Mouse (Mus musculus): Measurements from ENCODE around the gene Vegfb. TPM values are rescaled to one million over a fixed set of nuclear protein-coding genes. Genes with fewer than 3 reads are reported as not detected.
A peak's percentile ranks its signal among the peaks of the same experiment; 100 is the strongest.

Vegfb gene
- polyA plus RNA-seq, 1 experiment = 68.5 TPM

- TF ChIP-seq GATA1 (IDR thresholded peaks at IDR 0.05; ENCODE audit: borderline replicate concordance, low read length) (no peak), FLI1 (IDR thresholded peaks at IDR 0.05; ENCODE audit: low read length) (no peak)
- peaks cover 86% of the 10 kb centered on the region for H3K36me3 ChIP-seq (replicated peaks; ENCODE audit: low read length)
These were observed 25.0 kb upstream of the Vegfb start for GRCm38 (mm10) chr19:7012426-7012825.

GRCm38 (mm10) chr19:7006892-7007593 lies 19.6 kb upstream of the Vegfb start:
- H3K4me1 ChIP-seq = peaks cover 87% of the 10 kb centered on the region
- no peaks in the 10 kb centered on the region for H3K9me3 ChIP-seq
- peaks cover 87% of the 10 kb centered on the region for H3K36me3 ChIP-seq (replicated peaks; ENCODE audit: low read length)
- H3K27me3 ChIP-seq (replicated peaks) = no peaks in the 10 kb centered on the region
- H3K4me3 ChIP-seq (replicated peaks) = peak overlapping the region; percentile 56
- TF ChIP-seq FLI1 (IDR thresholded peaks at IDR 0.05; ENCODE audit: low read length) = no peak
- TF ChIP-seq GATA1 (IDR thresholded peaks at IDR 0.05; ENCODE audit: borderline replicate concordance, low read length) = no peak

More at GRCm38 (mm10) chr19:7012426-7012825, 25.0 kb upstream of the Vegfb start:
- Histone ChIP-seq H3K4me1 (peaks cover 87% of the 10 kb centered on the region), H3K9me3 (no peaks in the 10 kb centered on the region), H3K4me3 (replicated peaks) (peak overlapping the region; percentile 89), H3K27me3 (replicated peaks) (no peaks in the 10 kb centered on the region)

- no peak for TF ChIP-seq FLI1 (IDR thresholded peaks at IDR 0.05; ENCODE audit: low read length)
- TF ChIP-seq GATA1 (IDR thresholded peaks at IDR 0.05; ENCODE audit: borderline replicate concordance, low read length) = no peak
- Histone ChIP-seq H3K36me3 (replicated peaks; ENCODE audit: low read length) (peaks cover 72% of the 10 kb centered on the region), H3K27me3 (replicated peaks) (no peaks in the 10 kb centered on the region), H3K4me3 (replicated peaks) (no peak overlapping the region), H3K4me1 (peaks cover 98% of the 10 kb centered on the region), H3K9me3 (no peaks in the 10 kb centered on the region)
These were observed 12.1 kb upstream of the Vegfb start for GRCm38 (mm10) chr19:6999360-7000063.

GRCm38 (mm10) chr19:6997721-6998290 lies 10.4 kb upstream of the Vegfb start:
- TF ChIP-seq GATA1 (IDR thresholded peaks at IDR 0.05; ENCODE audit: borderline replicate concordance, low read length) (no peak), FLI1 (IDR thresholded peaks at IDR 0.05; ENCODE audit: low read length) (no peak)
- Histone ChIP-seq H3K4me1 (peaks cover 97% of the 10 kb centered on the region), H3K27me3 (replicated peaks) (no peaks in the 10 kb centered on the region), H3K36me3 (replicated peaks; ENCODE audit: low read length) (peaks cover 61% of the 10 kb centered on the region), H3K4me3 (replicated peaks) (peak overlapping the region; percentile 6), H3K9me3 (no peaks in the 10 kb centered on the region)

GRCm38 (mm10) chr19:6996006-6996405 lies 8.6 kb upstream of the Vegfb start, which contains the start of the genes Nudt22 and Trpt1:
Gene Nudt22, minus strand, starts transcription at chr19:6996117.
Gene Trpt1, plus strand, starts transcription at chr19:6996131.
- no peaks in the 10 kb centered on the region for H3K27me3 ChIP-seq (replicated peaks)
- H3K9me3 ChIP-seq = no peaks in the 10 kb centered on the region
- peak within 1 kb of the TSS; percentile 91 for H3K4me3 ChIP-seq (replicated peaks)
- H3K4me1 ChIP-seq = peaks cover 89% of the 10 kb centered on the region
- H3K36me3 ChIP-seq (replicated peaks; ENCODE audit: low read length) = peaks cover 43% of the 10 kb centered on the region
- TF ChIP-seq GATA1 (IDR thresholded peaks at IDR 0.05; ENCODE audit: borderline replicate concordance, low read length) (no peak), FLI1 (IDR thresholded peaks at IDR 0.05; ENCODE audit: low read length) (no peak)

GRCm38 (mm10) chr19:6995255-6995991 lies 8.0 kb upstream of the Vegfb start:
- TF ChIP-seq FLI1 (IDR thresholded peaks at IDR 0.05; ENCODE audit: low read length) (no peak), GATA1 (IDR thresholded peaks at IDR 0.05; ENCODE audit: borderline replicate concordance, low read length) (no peak)

GRCm38 (mm10) chr19:6994489-6994888 lies 7.0 kb upstream of the Vegfb start:
- H3K36me3 ChIP-seq (replicated peaks; ENCODE audit: low read length) = peaks cover 33% of the 10 kb centered on the region
- TF ChIP-seq FLI1 (IDR thresholded peaks at IDR 0.05; ENCODE audit: low read length) (no peak), GATA1 (IDR thresholded peaks at IDR 0.05; ENCODE audit: borderline replicate concordance, low read length) (no peak)
- no peaks in the 10 kb centered on the region for H3K27me3 ChIP-seq (replicated peaks)
- H3K9me3 ChIP-seq = no peaks in the 10 kb centered on the region
- H3K4me1 ChIP-seq = peaks cover 80% of the 10 kb centered on the region
- H3K4me3 ChIP-seq (replicated peaks) = peak overlapping the region; percentile 29

More at GRCm38 (mm10) chr19:6995255-6995991, 8.0 kb upstream of the Vegfb start:
- Histone ChIP-seq H3K27me3 (replicated peaks) (no peaks in the 10 kb centered on the region), H3K36me3 (replicated peaks; ENCODE audit: low read length) (peaks cover 38% of the 10 kb centered on the region), H3K4me3 (replicated peaks) (peak overlapping the region; percentile 91), H3K4me1 (peaks cover 89% of the 10 kb centered on the region), H3K9me3 (no peaks in the 10 kb centered on the region)

GRCm38 (mm10) chr19:6994002-6994401 lies 6.6 kb upstream of the Vegfb start:
- Histone ChIP-seq H3K36me3 (replicated peaks; ENCODE audit: low read length) (peaks cover 32% of the 10 kb centered on the region), H3K27me3 (replicated peaks) (no peaks in the 10 kb centered on the region), H3K4me1 (peaks cover 79% of the 10 kb centered on the region), H3K4me3 (replicated peaks) (no peak overlapping the region), H3K9me3 (no peaks in the 10 kb centered on the region)
- TF ChIP-seq FLI1 (IDR thresholded peaks at IDR 0.05; ENCODE audit: low read length) (no peak), GATA1 (IDR thresholded peaks at IDR 0.05; ENCODE audit: borderline replicate concordance, low read length) (no peak)

GRCm38 (mm10) chr19:6993011-6993770 lies 5.7 kb upstream of the Vegfb start:
- no peaks in the 10 kb centered on the region for H3K9me3 ChIP-seq
- TF ChIP-seq GATA1 (IDR thresholded peaks at IDR 0.05; ENCODE audit: borderline replicate concordance, low read length) (no peak), FLI1 (IDR thresholded peaks at IDR 0.05; ENCODE audit: low read length) (no peak)
- peaks cover 24% of the 10 kb centered on the region for H3K36me3 ChIP-seq (replicated peaks; ENCODE audit: low read length)
- H3K27me3 ChIP-seq (replicated peaks) = no peaks in the 10 kb centered on the region
- peak overlapping the region; percentile 96 for H3K4me3 ChIP-seq (replicated peaks)
- H3K4me1 ChIP-seq = peaks cover 74% of the 10 kb centered on the region
